In genomic region chr16:35414616-35415015, GRCm38 (mm10) we compare ENCODE assay signal across 11 mouse cellular contexts.
"Had no signal": no experiment of that assay in that cellular context is flagged by ENCODE, and none has a peak within 500 bp of the region (broad histone marks: within the 10 kb centered on the region; RNA-seq: fewer than 3 reads in every experiment).

No protein-coding gene starts in this region.

- H3K27me3 ChIP-seq: intestine, embryonic 15.5 days; midbrain, embryonic 15.5 days; stomach, embryonic 15.5 days had no signal

- H3K9ac ChIP-seq: intestine, embryonic 15.5 days; liver, embryonic 14.5 days; midbrain, embryonic 15.5 days; stomach, embryonic 15.5 days had no signal

- H3K9me3 ChIP-seq: intestine, embryonic 15.5 days; midbrain, embryonic 15.5 days; stomach, embryonic 15.5 days had no signal

- H3K4me2 ChIP-seq: intestine, embryonic 15.5 days; midbrain, embryonic 11.5 days; midbrain, embryonic 15.5 days; stomach, embryonic 15.5 days had no signal

- ATAC-seq: intestine, embryonic 15.5 days; lung, postnatal 0 days; midbrain, embryonic 15.5 days had no signal

- H3K36me3 ChIP-seq: intestine, embryonic 15.5 days; midbrain, embryonic 15.5 days; stomach, embryonic 15.5 days had no signal

- H3K4me1 ChIP-seq: midbrain, embryonic 15.5 days; stomach, embryonic 15.5 days had no signal

- H3K4me3 ChIP-seq: intestine, embryonic 15.5 days; layer of hippocampus, adult 2 months; midbrain, embryonic 15.5 days; stomach, embryonic 15.5 days had no signal

- H3K27ac ChIP-seq: intestine, embryonic 15.5 days; layer of hippocampus, adult 2 months; liver, embryonic 14.5 days; midbrain, embryonic 15.5 days; stomach, embryonic 15.5 days had no signal

- DNase-seq: kidney, postnatal 4 days; lung, adult 18-20 months; lung, postnatal 4 days; right cerebral cortex, postnatal 14 days had no signal
